Comparison of ENCODE assay signal across 10 mouse cellular contexts in the genomic region with DNA sequence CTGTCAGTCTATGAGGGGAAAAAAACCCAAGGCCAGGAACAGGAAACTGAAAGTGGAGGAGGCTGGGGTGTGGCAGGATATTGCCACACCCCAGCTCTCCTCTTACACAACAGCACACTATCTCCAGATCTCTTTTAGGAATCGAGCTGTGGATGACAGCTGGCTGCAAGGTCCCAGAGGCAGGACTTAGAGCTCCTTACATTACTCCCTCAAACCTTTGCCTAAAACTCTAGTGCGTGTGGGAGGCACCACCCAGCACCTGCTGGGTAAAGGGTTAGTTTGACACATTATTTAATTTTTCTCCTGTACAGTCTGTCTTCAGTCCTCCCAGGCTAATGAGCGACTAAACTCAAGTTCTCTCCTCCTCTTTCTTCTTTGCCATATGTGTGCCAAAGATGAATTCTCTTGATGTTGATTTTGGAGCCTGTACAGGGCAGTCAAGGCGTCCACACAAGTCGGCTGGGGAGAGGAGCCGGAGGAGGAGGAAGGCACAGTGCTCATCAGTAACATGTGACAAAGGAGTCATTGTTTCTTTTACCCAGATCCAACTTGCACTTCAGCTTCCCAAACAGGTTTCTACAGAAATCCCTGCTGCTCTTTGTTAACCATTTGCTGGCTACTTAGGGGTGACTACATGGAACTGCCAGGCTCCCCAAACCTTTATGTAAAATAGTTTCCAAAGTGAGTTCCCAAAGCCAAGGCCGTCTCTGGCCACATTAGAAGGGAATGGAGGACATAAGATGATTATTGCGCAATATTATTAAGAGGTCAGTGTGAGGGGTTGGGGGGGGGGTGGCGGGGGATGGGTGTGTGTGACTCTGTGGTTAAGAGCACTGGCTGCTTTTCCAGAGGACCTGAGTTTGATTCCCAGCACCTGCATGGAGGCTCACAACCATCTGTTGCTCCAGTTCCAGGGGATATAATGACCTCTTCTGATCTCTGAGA. TPM values are rescaled to one million over a fixed set of nuclear protein-coding genes. Genes with fewer than 3 reads are reported as not detected.
DNase-seq lines count a peak whose midpoint lies in the region; ATAC-seq and TF ChIP-seq lines count a peak whose summit lies in the region.
"Had no signal": no experiment of that assay in that cellular context is flagged by ENCODE, and none has a peak within 500 bp of the region (broad histone marks: within the 10 kb centered on the region; RNA-seq: fewer than 3 reads in every experiment).

No protein-coding gene starts in this region.

- 67% methylated on average over 9 of the region's 9 CpGs for WGBS in limb, embryonic 14.5 days
- 75% methylated on average over 9 of the region's 9 CpGs for WGBS in limb, embryonic 10.5 days
- 30% methylated on average over 9 of the region's 9 CpGs for WGBS in bone marrow, adult 2 months
- 55% methylated on average over 9 of the region's 9 CpGs for WGBS in intestine, embryonic 14.5 days
- 42% methylated on average over 9 of the region's 9 CpGs for WGBS in lung, embryonic 15.5 days

- H3K36me3 ChIP-seq in limb, embryonic 14.5 days (ENCODE audit: control insufficient read depth, insufficient read depth, low read length) = no peaks in the 10 kb centered on the region
- H3K36me3 ChIP-seq in limb, embryonic 10.5 days = no peaks in the 10 kb centered on the region
- H3K36me3 ChIP-seq in intestine, embryonic 14.5 days (ENCODE audit: control insufficient read depth, insufficient read depth, low read length) = no peaks in the 10 kb centered on the region
- H3K36me3 ChIP-seq in lung, embryonic 15.5 days = no peaks in the 10 kb centered on the region
- H3K36me3 ChIP-seq: neural tube, embryonic 13.5 days had no signal

- no peaks in the 10 kb centered on the region for H3K27me3 ChIP-seq in limb, embryonic 14.5 days (ENCODE audit: control insufficient read depth, insufficient read depth, low read length)
- no peaks in the 10 kb centered on the region for H3K27me3 ChIP-seq in limb, embryonic 10.5 days (ENCODE audit: low read depth, poor library complexity, severe bottlenecking)
- H3K27me3 ChIP-seq in intestine, embryonic 14.5 days (replicated peaks; ENCODE audit: control insufficient read depth, insufficient read depth, low read length) = no peaks in the 10 kb centered on the region
- no peaks in the 10 kb centered on the region for H3K27me3 ChIP-seq in lung, embryonic 15.5 days
- H3K27me3 ChIP-seq: neural tube, embryonic 13.5 days had no signal

- 0 out of 2 replicates have a peak, but pooled peaks cover 5% of the 10 kb centered on the region for H3K4me1 ChIP-seq in limb, embryonic 14.5 days (ENCODE audit: control insufficient read depth, insufficient read depth, low read length)
- peaks cover 4% of the 10 kb centered on the region for H3K4me1 ChIP-seq in limb, embryonic 10.5 days
- H3K4me1 ChIP-seq in bone marrow, adult 2 months (ENCODE audit: control insufficient read depth, insufficient read depth, low read length) = peaks cover 13% of the 10 kb centered on the region
- peaks cover 11% of the 10 kb centered on the region; the same call in 1 of the 2 replicates for H3K4me1 ChIP-seq in intestine, embryonic 14.5 days (replicated peaks; ENCODE audit: control insufficient read depth, insufficient read depth, low read length)
- H3K4me1 ChIP-seq in lung, embryonic 15.5 days = peaks cover 13% of the 10 kb centered on the region

- TF ChIP-seq CTCF in bone marrow, adult 2 months (IDR thresholded peaks at IDR 0.05; ENCODE audit: control insufficient read depth, insufficient read depth, low read length) = no peak

- no peaks in the 10 kb centered on the region for H3K9me3 ChIP-seq in limb, embryonic 14.5 days (ENCODE audit: control insufficient read depth, low read length)
- H3K9me3 ChIP-seq in limb, embryonic 10.5 days (replicated peaks) = no peaks in the 10 kb centered on the region
- H3K9me3 ChIP-seq in intestine, embryonic 14.5 days (ENCODE audit: control insufficient read depth, low read length) = no peaks in the 10 kb centered on the region
- H3K9me3 ChIP-seq in lung, embryonic 15.5 days = no peaks in the 10 kb centered on the region; the same call in 1 of the 2 replicates
- H3K9me3 ChIP-seq: neural tube, embryonic 13.5 days had no signal

- H3K27ac ChIP-seq in limb, embryonic 14.5 days (replicated peaks; ENCODE audit: low read depth, low read length) = no peak overlapping the region
- H3K27ac ChIP-seq in limb, embryonic 10.5 days = no peak overlapping the region
- peak overlapping the region; percentile 78 for H3K27ac ChIP-seq in bone marrow, adult 2 months (ENCODE audit: control insufficient read depth, insufficient read depth, low read depth, low read length, poor library complexity)
- no peak overlapping the region for H3K27ac ChIP-seq in intestine, embryonic 14.5 days (ENCODE audit: low read depth)
- H3K27ac ChIP-seq in lung, embryonic 15.5 days = peak overlapping the region; percentile 48
- H3K27ac ChIP-seq: neural tube, embryonic 13.5 days had no signal

- H3K4me3 ChIP-seq in limb, embryonic 14.5 days (replicated peaks; ENCODE audit: low read length) = no peak overlapping the region
- H3K4me3 ChIP-seq in limb, embryonic 10.5 days = no peak overlapping the region
- H3K4me3 ChIP-seq in bone marrow, adult 2 months (replicated peaks; ENCODE audit: control insufficient read depth, low read depth, low read length) = peak overlapping the region; percentile 43
- no peak overlapping the region for H3K4me3 ChIP-seq in intestine, embryonic 14.5 days (ENCODE audit: low read depth, low read length)
- no peak overlapping the region for H3K4me3 ChIP-seq in lung, embryonic 15.5 days
- H3K4me3 ChIP-seq: neural tube, embryonic 13.5 days had no signal

- H3K9ac ChIP-seq in limb, embryonic 14.5 days (ENCODE audit: low read depth, low read length, severe bottlenecking) = no peak overlapping the region
- H3K9ac ChIP-seq in intestine, embryonic 14.5 days (ENCODE audit: low read length) = no peak overlapping the region
- no peak overlapping the region for H3K9ac ChIP-seq in lung, embryonic 15.5 days
- H3K9ac ChIP-seq: neural tube, embryonic 13.5 days had no signal

- ATAC-seq in limb, embryonic 14.5 days (ENCODE audit: low FRiP score, low read depth) = no peak
- ATAC-seq in intestine, embryonic 14.5 days (replicated peaks; ENCODE audit: low FRiP score, low TSS enrichment, low read depth) = peak; percentile 44; the same call in 1 of the 2 replicates
- ATAC-seq in lung, embryonic 15.5 days (ENCODE audit: borderline replicate concordance, extremely low read depth, low FRiP score, low TSS enrichment) = no peak

- peak; percentile 20 for DNase-seq in limb, embryonic 14.5 days (ENCODE audit: low spot score)
- DNase-seq in limb, embryonic 10.5 days (ENCODE audit: low spot score) = no peak
- no peak for DNase-seq in intestine, embryonic 14.5 days (ENCODE audit: low spot score)
- no peak for DNase-seq in embryo, embryonic 10 days (ENCODE audit: low spot score)
- no peak for DNase-seq in layer of hippocampus, postnatal 25 days (ENCODE audit: extremely low spot score in 1 of 2, low spot score in 1 of 2)
- DNase-seq in frontal cortex, postnatal 25 days (ENCODE audit: low spot score in 2 of 2) = no peak

- no peak overlapping the region for H3K4me2 ChIP-seq in limb, embryonic 14.5 days (replicated peaks; ENCODE audit: low read depth, low read length, severe bottlenecking)
- H3K4me2 ChIP-seq in intestine, embryonic 14.5 days (ENCODE audit: low read length) = no peak overlapping the region
- no peak overlapping the region for H3K4me2 ChIP-seq in lung, embryonic 15.5 days
- H3K4me2 ChIP-seq: neural tube, embryonic 13.5 days had no signal

- TF ChIP-seq POLR2A in limb, embryonic 14.5 days (IDR thresholded peaks at IDR 0.05; ENCODE audit: borderline replicate concordance, extremely low read depth, insufficient read depth, insufficient read length) = no peak
- no peak for TF ChIP-seq POLR2A in bone marrow, adult 2 months (IDR thresholded peaks at IDR 0.05; ENCODE audit: borderline replicate concordance, control insufficient read depth, low read depth, low read length)

RNA-seq across cellular contexts. Expression of a gene that starts 3.6 kb away (rescaled TPM):
- 0.14 and 0.42 TPM in 2 replicates for polyA plus RNA-seq in limb, embryonic 14.5 days (2012; rRNA removed)
- 1.5 and 3.3 TPM in 2 replicates for polyA plus RNA-seq in limb, embryonic 14.5 days (2014; fragmentation: Nextera tagmentation; extraction: Ambion mirVana)
- 3.2 and 4.0 TPM in 2 replicates for polyA plus RNA-seq in limb, embryonic 10.5 days (2016; fragmentation: Nextera tagmentation; extraction: Ambion mirVana)
- 48.0 and 67.4 TPM in 2 replicates for polyA plus RNA-seq in bone marrow, adult 2 months (2011; ENCODE audit: insufficient read depth, insufficient read length, low replicate concordance, missing spikeins)
- polyA plus RNA-seq in intestine, embryonic 14.5 days (2014; fragmentation: Nextera tagmentation; extraction: Ambion mirVana) = 2.0 and 3.4 TPM in 2 replicates
- 2.2 and 3.2 TPM in 2 replicates for polyA plus RNA-seq in lung, embryonic 15.5 days (2015; fragmentation: Nextera tagmentation; extraction: Ambion mirVana)
- total RNA-seq in layer of hippocampus, postnatal 25 days (2021) = 1 to 10 TPM; 1.4 to 1.7 TPM

RNA-seq across cellular contexts. Expression of a gene that starts 8.7 kb away (rescaled TPM):
- polyA plus RNA-seq in limb, embryonic 14.5 days (2012; rRNA removed) = 13.5 and 15.0 TPM in 2 replicates
- polyA plus RNA-seq in limb, embryonic 14.5 days (2014; fragmentation: Nextera tagmentation; extraction: Ambion mirVana) = 10.0 and 10.8 TPM in 2 replicates
- polyA plus RNA-seq in limb, embryonic 10.5 days (2016; fragmentation: Nextera tagmentation; extraction: Ambion mirVana) = 1.2 and 1.5 TPM in 2 replicates
- 60.1 and 94.6 TPM in 2 replicates for polyA plus RNA-seq in bone marrow, adult 2 months (2011; ENCODE audit: insufficient read depth, insufficient read length, low replicate concordance, missing spikeins)
- 4.9 and 5.7 TPM in 2 replicates for polyA plus RNA-seq in intestine, embryonic 14.5 days (2014; fragmentation: Nextera tagmentation; extraction: Ambion mirVana)
- polyA plus RNA-seq in lung, embryonic 15.5 days (2015; fragmentation: Nextera tagmentation; extraction: Ambion mirVana) = 6.1 and 8.4 TPM in 2 replicates
- 1 to 10 TPM; 3.9 to 4.8 TPM for total RNA-seq in layer of hippocampus, postnatal 25 days (2021)

RNA-seq across cellular contexts. Expression of a gene that starts 18.6 kb away (rescaled TPM):
- polyA plus RNA-seq in limb, embryonic 14.5 days (2012; rRNA removed) = 27.4 and 29.0 TPM in 2 replicates
- polyA plus RNA-seq in limb, embryonic 14.5 days (2014; fragmentation: Nextera tagmentation; extraction: Ambion mirVana) = 23.4 and 26.6 TPM in 2 replicates
- 5.6 and 9.7 TPM in 2 replicates for polyA plus RNA-seq in limb, embryonic 10.5 days (2016; fragmentation: Nextera tagmentation; extraction: Ambion mirVana)
- 23.5 and 45.8 TPM in 2 replicates for polyA plus RNA-seq in bone marrow, adult 2 months (2011; ENCODE audit: insufficient read depth, insufficient read length, low replicate concordance, missing spikeins)
- 15.0 and 17.8 TPM in 2 replicates for polyA plus RNA-seq in intestine, embryonic 14.5 days (2014; fragmentation: Nextera tagmentation; extraction: Ambion mirVana)
- 16.1 and 18.4 TPM in 2 replicates for polyA plus RNA-seq in lung, embryonic 15.5 days (2015; fragmentation: Nextera tagmentation; extraction: Ambion mirVana)
- 1 to 10 TPM; 6.9 to 8.8 TPM for total RNA-seq in layer of hippocampus, postnatal 25 days (2021)

RNA-seq across cellular contexts. Expression of a gene that starts 18.8 kb away (rescaled TPM):
- polyA plus RNA-seq in limb, embryonic 14.5 days (2012; rRNA removed) = not detected in 2 replicates
- not detected in 2 replicates for polyA plus RNA-seq in limb, embryonic 14.5 days (2014; fragmentation: Nextera tagmentation; extraction: Ambion mirVana)
- polyA plus RNA-seq in limb, embryonic 10.5 days (2016; fragmentation: Nextera tagmentation; extraction: Ambion mirVana) = not detected in 2 replicates
- polyA plus RNA-seq in bone marrow, adult 2 months (2011; ENCODE audit: insufficient read depth, insufficient read length, low replicate concordance, missing spikeins) = not detected in 2 replicates
- polyA plus RNA-seq in intestine, embryonic 14.5 days (2014; fragmentation: Nextera tagmentation; extraction: Ambion mirVana) = not detected in 2 replicates
- polyA plus RNA-seq in lung, embryonic 15.5 days (2015; fragmentation: Nextera tagmentation; extraction: Ambion mirVana) = not detected in 2 replicates
- not detected for total RNA-seq in layer of hippocampus, postnatal 25 days (2021)
- polyA plus RNA-seq: brain, embryonic 14.5 days; neural tube, embryonic 13.5 days had no signal

RNA-seq across cellular contexts. Expression of a gene that starts 34.2 kb away (rescaled TPM):
- polyA plus RNA-seq in limb, embryonic 14.5 days (2012; rRNA removed) = 0.12 and 0.21 TPM in 2 replicates
- not detected in 2 replicates for polyA plus RNA-seq in limb, embryonic 14.5 days (2014; fragmentation: Nextera tagmentation; extraction: Ambion mirVana)
- polyA plus RNA-seq in limb, embryonic 10.5 days (2016; fragmentation: Nextera tagmentation; extraction: Ambion mirVana) = not detected in 2 replicates
- not detected in 2 replicates for polyA plus RNA-seq in bone marrow, adult 2 months (2011; ENCODE audit: insufficient read depth, insufficient read length, low replicate concordance, missing spikeins)
- not detected in 2 replicates for polyA plus RNA-seq in intestine, embryonic 14.5 days (2014; fragmentation: Nextera tagmentation; extraction: Ambion mirVana)
- not detected in 2 replicates for polyA plus RNA-seq in lung, embryonic 15.5 days (2015; fragmentation: Nextera tagmentation; extraction: Ambion mirVana)
- 1 to 10 TPM; 1.1 to 1.2 TPM for total RNA-seq in layer of hippocampus, postnatal 25 days (2021)
- polyA plus RNA-seq: brain, embryonic 14.5 days; neural tube, embryonic 13.5 days had no signal

Comparison
In these comparisons a context has a peak if more than half of its experiments do, and no peak if none do; other contexts are left out.
1. H3K27ac ChIP-seq: peak in bone marrow, adult 2 months (single experiment) and lung, embryonic 15.5 days (single experiment); none in limb, embryonic 14.5 days (single experiment), limb, embryonic 10.5 days (single experiment) and intestine, embryonic 14.5 days (single experiment).